Mouse (Mus musculus) kidney, adult 11 months (tissue): ENCODE results near the gene Ace.

ENCODE experiments used
- DNase-seq: peaks from one replicate; pipeline ENCODE4 v3.0.0; 2022

Ace gene

GRCm38 (mm10) chr11:105967741-105968574, at the start of gene Ace:
Gene Ace, plus strand, starts transcription at chr11:105967945.
- peak; percentile 30 for DNase-seq

GRCm38 (mm10) chr11:105920098-105920785, 47.5 kb upstream of the Ace start:
- DNase-seq = no peak

GRCm38 (mm10) chr11:105920836-105921235, 46.9 kb upstream of the Ace start:
- no peak for DNase-seq

- DNase-seq = no peak
Observed at GRCm38 (mm10) chr11:105921275-105921674, 46.5 kb upstream of the Ace start.

GRCm38 (mm10) chr11:105922769-105923663, 44.7 kb upstream of the Ace start:
- DNase-seq = no peak

- DNase-seq = peak; percentile 53
Observed at GRCm38 (mm10) chr11:105927065-105928030, 40.4 kb upstream of the Ace start.

GRCm38 (mm10) chr11:105928171-105928570, 39.6 kb upstream of the Ace start:
- DNase-seq = no peak

GRCm38 (mm10) chr11:105931380-105931779, 36.4 kb upstream of the Ace start:
- no peak for DNase-seq

- DNase-seq = no peak
Observed at GRCm38 (mm10) chr11:105933746-105934145, 34.0 kb upstream of the Ace start.

GRCm38 (mm10) chr11:105934303-105934711, 33.4 kb upstream of the Ace start:
- DNase-seq = no peak

GRCm38 (mm10) chr11:105934816-105935215, 32.9 kb upstream of the Ace start:
- no peak for DNase-seq

GRCm38 (mm10) chr11:105935496-105935895, 32.2 kb upstream of the Ace start:
- no peak for DNase-seq

GRCm38 (mm10) chr11:105936200-105936599, 31.5 kb upstream of the Ace start:
- DNase-seq = peak; percentile 31

GRCm38 (mm10) chr11:105936974-105937373, 30.8 kb upstream of the Ace start:
- no peak for DNase-seq

GRCm38 (mm10) chr11:105938771-105939170, 29.0 kb upstream of the Ace start:
- no peak for DNase-seq

GRCm38 (mm10) chr11:105941973-105942372, 25.8 kb upstream of the Ace start:
- DNase-seq = no peak

- DNase-seq = peak; percentile 45
Observed at GRCm38 (mm10) chr11:105943133-105944102, 24.3 kb upstream of the Ace start.

GRCm38 (mm10) chr11:105944126-105944621, 23.6 kb upstream of the Ace start:
- peak; percentile 78 for DNase-seq

GRCm38 (mm10) chr11:105944770-105945672, 22.7 kb upstream of the Ace start:
- peak; percentile 52 for DNase-seq
